Mouse (Mus musculus): ENCODE results near the gene Gpt2. TPM values are rescaled to one million over a fixed set of nuclear protein-coding genes. Genes with fewer than 3 reads are reported as not detected.

Gene Gpt2
- total RNA-seq, 1 experiment = 31.9 TPM

DNA sequence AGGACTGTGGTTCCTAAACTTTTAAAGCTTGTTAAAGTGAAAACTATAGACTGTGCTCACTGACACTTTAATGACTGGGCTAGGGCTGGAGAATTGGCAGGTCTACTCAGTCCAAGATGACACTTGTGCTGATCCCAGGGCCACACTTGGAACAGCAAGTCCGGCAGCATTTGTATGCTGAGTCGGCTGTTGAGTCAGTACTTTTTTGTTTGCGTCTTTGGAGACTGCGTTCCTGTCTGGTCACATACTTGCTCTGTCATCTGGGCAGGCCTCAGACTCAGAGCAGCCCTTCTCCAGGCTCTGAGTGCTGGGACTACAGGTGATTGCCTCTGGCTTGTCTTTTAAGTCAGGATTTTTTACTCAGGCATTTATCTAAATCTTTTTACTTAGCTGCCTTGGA, 20.9 kb downstream of the Gpt2 start:
- no peak for DNase-seq (ENCODE audit: low read depth, low spot score)
- in situ Hi-C loops (cut with MboI; ENCODE audit: low sequenced_read_pairs in 2 of 2, unreplicated experiment in 2 of 2) = no loop called here
- no peak overlapping the region for H3K9ac ChIP-seq (ENCODE audit: insufficient read depth, low read depth, low read length, poor library complexity, severe bottlenecking)
- H3K36me3 ChIP-seq (ENCODE audit: control insufficient read depth, insufficient read depth, low read length, poor library complexity, severe bottlenecking) = peaks cover 48% of the 10 kb centered on the region
- no peak overlapping the region for H3K4me3 ChIP-seq (ENCODE audit: insufficient read depth in 1 of 2, low read depth in 1 of 2, low read length in 2 of 2, poor library complexity in 1 of 2, severe bottlenecking in 1 of 2)
- TF ChIP-seq ZC3H11A (IDR thresholded peaks at IDR 0.05; ENCODE audit: borderline replicate concordance, low read depth, low read length) = no peak
- 0 out of 2 replicates have a peak, but pooled peaks have one; percentile 8 for TF ChIP-seq MAFK (IDR thresholded peaks at IDR 0.05; ENCODE audit: insufficient read depth, low read depth, low read length)
- TF ChIP-seq ZNF384 (IDR thresholded peaks at IDR 0.05; ENCODE audit: low read depth, low read length) = no peak
- TF ChIP-seq CHD2 (IDR thresholded peaks at IDR 0.05; ENCODE audit: low read depth, low read length) = no peak
- H3K4me1 ChIP-seq (ENCODE audit: control insufficient read depth in 2 of 2, insufficient read depth in 2 of 2, low read length in 2 of 2, poor library complexity in 1 of 2) = peaks cover 2% of the 10 kb centered on the region in 2 experiments; a peak in 1 of 4 replicates
- H3K27ac ChIP-seq (ENCODE audit: insufficient read depth, low read depth, low read length, poor library complexity, severe bottlenecking) = no peak overlapping the region
- H3K9me3 ChIP-seq (ENCODE audit: control insufficient read depth, insufficient read depth, low read depth, low read length) = no peaks in the 10 kb centered on the region

DNA sequence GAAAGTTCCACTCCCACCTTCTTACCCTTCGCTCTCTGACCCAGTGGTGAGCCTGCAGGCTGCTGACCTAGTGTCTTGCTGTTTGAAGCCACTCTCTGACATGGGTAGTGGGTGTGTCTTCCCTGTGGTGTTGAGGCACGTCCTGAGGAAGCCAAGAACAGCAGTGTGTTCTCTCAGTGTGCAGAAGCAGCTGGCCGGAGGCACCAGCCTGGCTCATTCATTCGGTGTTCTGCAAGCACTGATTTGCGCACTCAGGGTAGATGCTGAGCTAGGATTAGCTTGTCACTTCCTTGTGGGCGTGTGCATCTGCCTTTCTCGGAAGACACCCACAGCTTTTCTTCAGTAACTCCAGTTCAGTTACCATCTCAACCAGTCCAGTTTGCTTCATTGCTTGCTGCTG, 23.0 kb downstream of the Gpt2 start:
- Histone ChIP-seq H3K4me1 (ENCODE audit: control insufficient read depth in 2 of 2, insufficient read depth in 2 of 2, low read length in 2 of 2, poor library complexity in 1 of 2) (peaks cover 2 to 6% of the 10 kb centered on the region in 2 experiments; a peak in 2 of 4 replicates), H3K9ac (ENCODE audit: insufficient read depth, low read depth, low read length, poor library complexity, severe bottlenecking) (no peak overlapping the region), H3K27ac (ENCODE audit: insufficient read depth, low read depth, low read length, poor library complexity, severe bottlenecking) (no peak overlapping the region), H3K9me3 (ENCODE audit: control insufficient read depth, insufficient read depth, low read depth, low read length) (no peaks in the 10 kb centered on the region), H3K36me3 (ENCODE audit: control insufficient read depth, insufficient read depth, low read length, poor library complexity, severe bottlenecking) (peaks cover 42% of the 10 kb centered on the region), H3K4me3 (ENCODE audit: insufficient read depth in 1 of 2, low read depth in 1 of 2, low read length in 2 of 2, poor library complexity in 1 of 2, severe bottlenecking in 1 of 2) (no peak overlapping the region)
- TF ChIP-seq MAFK (IDR thresholded peaks at IDR 0.05; ENCODE audit: insufficient read depth, low read depth, low read length) (no peak), CHD2 (IDR thresholded peaks at IDR 0.05; ENCODE audit: low read depth, low read length) (no peak)
- in situ Hi-C loops (cut with MboI; ENCODE audit: low sequenced_read_pairs in 2 of 2, unreplicated experiment in 2 of 2) = no loop called here
- DNase-seq (ENCODE audit: low read depth, low spot score) = no peak

GRCm38 (mm10) chr8:85517336-85517735, 25.0 kb downstream of the Gpt2 start:
- in situ Hi-C loops (cut with MboI; ENCODE audit: low sequenced_read_pairs in 2 of 2, unreplicated experiment in 2 of 2) = no loop called here
- peaks cover 2 to 4% of the 10 kb centered on the region in 2 experiments; a peak in 2 of 4 replicates for H3K4me1 ChIP-seq (ENCODE audit: control insufficient read depth in 2 of 2, insufficient read depth in 2 of 2, low read length in 2 of 2, poor library complexity in 1 of 2)
- no peak for DNase-seq (ENCODE audit: low read depth, low spot score)
- no peak for TF ChIP-seq ZNF384 (IDR thresholded peaks at IDR 0.05; ENCODE audit: low read depth, low read length)
- no peak for TF ChIP-seq MAFK (IDR thresholded peaks at IDR 0.05; ENCODE audit: insufficient read depth, low read depth, low read length)
- no peak for TF ChIP-seq CHD2 (IDR thresholded peaks at IDR 0.05; ENCODE audit: low read depth, low read length)
- TF ChIP-seq ZC3H11A (IDR thresholded peaks at IDR 0.05; ENCODE audit: borderline replicate concordance, low read depth, low read length) = no peak
- no peak for TF ChIP-seq HCFC1 (IDR thresholded peaks at IDR 0.05; ENCODE audit: borderline replicate concordance, insufficient read depth, low read length)
- H3K36me3 ChIP-seq (ENCODE audit: control insufficient read depth, insufficient read depth, low read length, poor library complexity, severe bottlenecking) = peaks cover 49% of the 10 kb centered on the region; the same call in 1 of the 2 replicates
- no peak overlapping the region for H3K27ac ChIP-seq (ENCODE audit: insufficient read depth, low read depth, low read length, poor library complexity, severe bottlenecking)
- H3K9me3 ChIP-seq (ENCODE audit: control insufficient read depth, insufficient read depth, low read depth, low read length) = no peaks in the 10 kb centered on the region
- H3K9ac ChIP-seq (ENCODE audit: insufficient read depth, low read depth, low read length, poor library complexity, severe bottlenecking) = no peak overlapping the region
- no peak overlapping the region for H3K4me3 ChIP-seq (ENCODE audit: insufficient read depth in 1 of 2, low read depth in 1 of 2, low read length in 2 of 2, poor library complexity in 1 of 2, severe bottlenecking in 1 of 2)

DNA sequence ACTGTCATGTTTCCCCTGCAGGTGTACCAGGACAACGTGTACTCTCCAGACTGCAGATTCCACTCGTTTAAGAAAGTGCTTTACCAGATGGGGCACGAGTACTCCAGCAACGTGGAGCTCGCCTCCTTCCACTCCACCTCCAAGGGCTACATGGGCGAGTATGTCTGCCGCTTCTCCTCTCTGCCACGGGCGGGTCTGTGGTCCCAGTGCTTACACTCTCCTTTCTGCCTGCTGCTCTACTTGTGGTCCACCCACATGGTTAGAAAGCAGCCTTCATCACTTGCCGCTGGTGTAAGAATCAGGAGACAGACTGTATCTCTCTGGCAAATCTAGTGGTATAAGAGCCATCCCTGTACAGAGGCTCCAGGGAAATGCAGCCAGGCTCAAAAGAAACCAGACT, 25.6 kb downstream of the Gpt2 start:
- TF ChIP-seq MAFK (IDR thresholded peaks at IDR 0.05; ENCODE audit: insufficient read depth, low read depth, low read length) = no peak
- no peak for TF ChIP-seq HCFC1 (IDR thresholded peaks at IDR 0.05; ENCODE audit: borderline replicate concordance, insufficient read depth, low read length)
- no peak for TF ChIP-seq ZC3H11A (IDR thresholded peaks at IDR 0.05; ENCODE audit: borderline replicate concordance, low read depth, low read length)
- no peak for TF ChIP-seq ZNF384 (IDR thresholded peaks at IDR 0.05; ENCODE audit: low read depth, low read length)
- DNase-seq (ENCODE audit: low read depth, low spot score) = no peak
- peaks cover 2 to 4% of the 10 kb centered on the region in 2 experiments; a peak in 2 of 4 replicates for H3K4me1 ChIP-seq (ENCODE audit: control insufficient read depth in 2 of 2, insufficient read depth in 2 of 2, low read length in 2 of 2, poor library complexity in 1 of 2)
- H3K9me3 ChIP-seq (ENCODE audit: control insufficient read depth, insufficient read depth, low read depth, low read length) = no peaks in the 10 kb centered on the region
- no peak overlapping the region for H3K9ac ChIP-seq (ENCODE audit: insufficient read depth, low read depth, low read length, poor library complexity, severe bottlenecking)
- peaks cover 50% of the 10 kb centered on the region; the same call in 1 of the 2 replicates for H3K36me3 ChIP-seq (ENCODE audit: control insufficient read depth, insufficient read depth, low read length, poor library complexity, severe bottlenecking)
- in situ Hi-C loops (cut with MboI; ENCODE audit: low sequenced_read_pairs in 2 of 2, unreplicated experiment in 2 of 2) = no loop called here
- H3K27ac ChIP-seq (ENCODE audit: insufficient read depth, low read depth, low read length, poor library complexity, severe bottlenecking) = no peak overlapping the region
- no peak overlapping the region for H3K4me3 ChIP-seq (ENCODE audit: insufficient read depth in 1 of 2, low read depth in 1 of 2, low read length in 2 of 2, poor library complexity in 1 of 2, severe bottlenecking in 1 of 2)

DNA sequence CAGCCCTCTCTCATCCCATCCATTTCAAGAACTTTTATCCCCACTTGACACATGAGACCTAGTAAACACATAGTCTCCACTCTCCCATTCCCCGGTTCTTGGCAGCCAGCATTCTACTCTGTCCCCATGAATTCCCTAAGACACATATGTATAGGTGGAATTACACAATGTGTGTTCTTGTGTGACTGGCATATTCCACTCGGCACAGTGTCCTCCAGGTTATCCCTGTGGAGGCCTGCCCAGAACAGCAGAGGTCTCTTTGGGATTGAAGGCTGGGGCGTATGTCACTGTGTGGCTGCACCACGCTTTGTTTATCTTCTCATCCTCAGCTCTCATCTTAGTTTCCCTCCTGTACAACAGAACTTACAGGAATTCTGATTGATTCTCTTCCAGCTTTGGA, 28.2 kb downstream of the Gpt2 start:
- Histone ChIP-seq H3K27ac (ENCODE audit: insufficient read depth, low read depth, low read length, poor library complexity, severe bottlenecking) (no peak overlapping the region), H3K4me3 (ENCODE audit: insufficient read depth in 1 of 2, low read depth in 1 of 2, low read length in 2 of 2, poor library complexity in 1 of 2, severe bottlenecking in 1 of 2) (no peak overlapping the region), H3K36me3 (ENCODE audit: control insufficient read depth, insufficient read depth, low read length, poor library complexity, severe bottlenecking) (peaks cover 52% of the 10 kb centered on the region; the same call in 1 of the 2 replicates), H3K4me1 (ENCODE audit: control insufficient read depth in 2 of 2, insufficient read depth in 2 of 2, low read length in 2 of 2, poor library complexity in 1 of 2) (peaks cover 2 to 5% of the 10 kb centered on the region in 2 experiments; a peak in 2 of 4 replicates), H3K9me3 (ENCODE audit: control insufficient read depth, insufficient read depth, low read depth, low read length) (no peaks in the 10 kb centered on the region), H3K9ac (ENCODE audit: insufficient read depth, low read depth, low read length, poor library complexity, severe bottlenecking) (no peak overlapping the region)
- DNase-seq (ENCODE audit: low read depth, low spot score) = no peak
- TF ChIP-seq ZNF384 (IDR thresholded peaks at IDR 0.05; ENCODE audit: low read depth, low read length) (no peak), ZC3H11A (IDR thresholded peaks at IDR 0.05; ENCODE audit: borderline replicate concordance, low read depth, low read length) (no peak), HCFC1 (IDR thresholded peaks at IDR 0.05; ENCODE audit: borderline replicate concordance, insufficient read depth, low read length) (no peak), MAFK (IDR thresholded peaks at IDR 0.05; ENCODE audit: insufficient read depth, low read depth, low read length) (no peak), CHD2 (IDR thresholded peaks at IDR 0.05; ENCODE audit: low read depth, low read length) (no peak)
- in situ Hi-C loops (cut with MboI; ENCODE audit: low sequenced_read_pairs in 2 of 2, unreplicated experiment in 2 of 2) = no loop called here

All from ES-E14 (cell line).